Mouse (Mus musculus) T-cell, adult 2 months (primary cell): ENCODE results near the gene Apol7b.

Experiments
- DNase-seq: peaks from one replicate; pipeline ENCODE4 v3.0.0; 2022; ENCODE audit warnings: low spot score

The Apol7b gene

GRCm38 (mm10) chr15:77384340-77385030 is 62.8 kb downstream of the Apol7b start:
- no peak for DNase-seq

DNA sequence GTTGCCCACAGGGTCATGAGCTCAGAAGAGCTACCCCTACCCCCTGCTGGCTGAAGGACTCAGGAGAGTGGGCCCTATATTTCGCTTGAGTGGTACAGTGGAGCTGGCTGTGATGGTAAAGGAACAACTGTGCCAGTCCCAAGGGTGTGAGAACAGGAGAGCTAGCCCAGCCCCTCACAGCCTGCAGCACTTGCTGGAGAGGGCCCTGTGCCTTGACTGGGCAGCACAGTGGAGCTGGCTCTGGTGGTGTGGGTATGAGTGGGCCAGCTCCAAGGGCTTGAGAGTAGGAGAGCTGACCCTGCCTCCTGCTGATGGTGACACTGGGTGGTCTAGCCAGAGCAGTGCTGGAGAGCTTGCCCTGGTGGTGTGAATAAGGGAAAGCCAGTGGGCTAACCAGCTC is 64.4 kb downstream of the Apol7b start:
- DNase-seq, result no peak

DNA sequence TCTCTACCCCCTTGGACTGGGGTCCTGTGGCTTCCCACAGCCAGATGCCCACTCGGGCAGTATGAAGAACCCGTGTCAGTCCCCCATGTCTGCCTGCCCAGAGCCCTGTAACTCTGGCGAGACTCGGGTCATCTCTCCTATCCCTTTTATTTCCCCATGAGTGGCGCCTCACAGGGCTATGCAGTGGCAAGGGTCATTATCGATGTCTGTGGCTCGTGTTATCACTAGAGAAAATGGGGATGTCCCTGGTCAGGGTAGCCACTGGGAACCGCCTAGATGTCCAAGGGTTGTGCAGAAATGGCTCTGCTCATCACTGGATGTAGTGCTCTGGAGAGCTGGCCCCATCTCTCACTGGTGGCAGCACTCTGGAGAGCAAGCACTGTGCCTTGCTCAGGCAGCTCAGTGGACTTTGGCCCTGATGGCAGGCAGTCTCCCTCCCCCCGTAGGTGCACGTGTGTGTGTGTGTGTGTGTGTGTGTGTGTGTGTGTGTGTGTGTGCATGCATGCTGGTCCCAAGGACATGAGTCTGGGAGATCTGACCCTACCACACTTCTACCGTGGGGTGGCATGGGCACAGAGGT is 64.9 kb downstream of the Apol7b start:
- no peak for DNase-seq

DNA sequence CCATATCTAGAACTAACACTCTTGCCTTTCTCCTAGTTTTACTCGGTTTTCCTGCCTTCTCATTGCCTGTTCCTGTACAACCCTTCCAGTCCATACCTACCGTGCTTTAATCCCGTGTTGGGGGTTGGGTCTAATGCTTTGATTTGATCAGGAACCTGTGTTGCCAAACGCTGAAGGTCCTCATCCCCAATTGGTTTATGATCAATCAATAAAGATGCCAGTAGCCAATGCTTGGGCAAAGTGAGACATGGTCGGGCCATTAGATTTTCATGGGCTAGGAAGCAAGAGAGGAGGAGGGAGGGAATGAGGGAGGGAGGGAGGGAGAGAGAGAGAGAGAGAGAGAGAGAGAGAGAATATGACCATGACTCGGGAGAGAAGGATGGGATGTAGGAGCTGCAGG is 65.8 kb downstream of the Apol7b start:
- no peak for DNase-seq

GRCm38 (mm10) chr15:77379921-77380320 is 67.4 kb downstream of the Apol7b start:
- DNase-seq, result no peak

- DNase-seq, result no peak
Measured at GRCm38 (mm10) chr15:77377419-77377818, 69.9 kb downstream of the Apol7b start.

DNA sequence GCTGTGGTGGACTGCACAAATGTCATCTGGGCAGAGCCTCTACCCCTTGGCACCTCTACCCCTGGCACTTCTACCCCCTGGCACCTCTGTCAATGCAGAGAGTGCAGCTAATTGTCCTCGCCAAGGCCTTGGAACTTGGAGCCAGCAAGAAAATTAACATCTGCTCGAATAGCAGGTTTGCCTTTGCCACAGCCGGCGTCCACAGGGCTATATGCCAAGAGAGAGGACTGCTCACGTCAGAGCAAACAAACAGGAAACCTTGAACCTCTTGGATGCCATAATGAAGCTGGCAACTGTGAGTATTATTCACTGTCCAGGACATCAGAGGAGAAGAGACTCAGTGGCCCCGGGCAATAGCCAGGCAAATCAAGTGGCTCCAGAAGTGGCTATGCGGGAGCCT is 70.4 kb downstream of the Apol7b start:
- no peak for DNase-seq
